Mouse (Mus musculus): ENCODE data around the gene Exoc4. TPM values are rescaled to one million over a fixed set of nuclear protein-coding genes. Genes with fewer than 3 reads are reported as not detected.

Exoc4 gene
- 25.3 and 25.4 TPM in 2 replicates for polyA plus RNA-seq (2014; fragmentation: Nextera tagmentation; extraction: Ambion mirVana)

GRCm38 (mm10) chr6:33248894-33249758 is at the start of gene Exoc4:
Gene Exoc4, plus strand, starts transcription at chr6:33249085.
- Histone ChIP-seq H3K27ac (ENCODE audit: low read depth, low read length) (no peak within 1 kb of the TSS), H3K9me3 (ENCODE audit: control insufficient read depth, low read length) (no peaks in the 10 kb centered on the region), H3K4me2 (ENCODE audit: low read depth) (peak within 1 kb of the TSS; percentile 77), H3K27me3 (ENCODE audit: control insufficient read depth, insufficient read depth, low read length) (no peaks in the 10 kb centered on the region), H3K4me3 (ENCODE audit: low read depth, low read length) (peak within 1 kb of the TSS; percentile 81), H3K36me3 (ENCODE audit: control insufficient read depth, insufficient read depth, low read length) (no peaks in the 10 kb centered on the region), H3K9ac (ENCODE audit: low read length) (peak within 1 kb of the TSS; percentile 86), H3K4me1 (ENCODE audit: control insufficient read depth, insufficient read depth, low read length) (no peaks in the 10 kb centered on the region)
- peak; percentile 92 for DNase-seq (ENCODE audit: low spot score)
- ATAC-seq (ENCODE audit: insufficient read depth, low FRiP score, low TSS enrichment) = peak; percentile 99
- 3% methylated on average over 31 of the region's 34 CpGs for WGBS

GRCm38 (mm10) chr6:33218780-33219179 is 30.1 kb upstream of the Exoc4 start:
- no peaks in the 10 kb centered on the region for H3K27me3 ChIP-seq (ENCODE audit: control insufficient read depth, insufficient read depth, low read length)
- no peak for DNase-seq (ENCODE audit: low spot score)
- H3K36me3 ChIP-seq (ENCODE audit: control insufficient read depth, insufficient read depth, low read length) = no peaks in the 10 kb centered on the region
- H3K4me2 ChIP-seq (ENCODE audit: low read depth) = no peak overlapping the region
- H3K4me1 ChIP-seq (ENCODE audit: control insufficient read depth, insufficient read depth, low read length) = no peaks in the 10 kb centered on the region
- no peaks in the 10 kb centered on the region for H3K9me3 ChIP-seq (ENCODE audit: control insufficient read depth, low read length)
- ATAC-seq (ENCODE audit: insufficient read depth, low FRiP score, low TSS enrichment) = no peak
- WGBS = 83% methylated on average over 3 of the region's 3 CpGs
- no peak overlapping the region for H3K27ac ChIP-seq (ENCODE audit: low read depth, low read length)
- no peak overlapping the region for H3K9ac ChIP-seq (ENCODE audit: low read length)
- no peak overlapping the region for H3K4me3 ChIP-seq (ENCODE audit: low read depth, low read length)

GRCm38 (mm10) chr6:33226700-33227099 is 22.2 kb upstream of the Exoc4 start:
- no peaks in the 10 kb centered on the region for H3K27me3 ChIP-seq (ENCODE audit: control insufficient read depth, insufficient read depth, low read length)
- no peak overlapping the region for H3K9ac ChIP-seq (ENCODE audit: low read length)
- no peaks in the 10 kb centered on the region for H3K36me3 ChIP-seq (ENCODE audit: control insufficient read depth, insufficient read depth, low read length)
- no peaks in the 10 kb centered on the region for H3K4me1 ChIP-seq (ENCODE audit: control insufficient read depth, insufficient read depth, low read length)
- 87% methylated on average over 1 of the region's 1 CpGs for WGBS
- no peak for ATAC-seq (ENCODE audit: insufficient read depth, low FRiP score, low TSS enrichment)
- H3K4me3 ChIP-seq (ENCODE audit: low read depth, low read length) = no peak overlapping the region
- no peak for DNase-seq (ENCODE audit: low spot score)
- H3K4me2 ChIP-seq (ENCODE audit: low read depth) = no peak overlapping the region
- H3K9me3 ChIP-seq (ENCODE audit: control insufficient read depth, low read length) = no peaks in the 10 kb centered on the region
- H3K27ac ChIP-seq (ENCODE audit: low read depth, low read length) = no peak overlapping the region

GRCm38 (mm10) chr6:33227371-33227770 is 21.5 kb upstream of the Exoc4 start:
- no peaks in the 10 kb centered on the region for H3K4me1 ChIP-seq (ENCODE audit: control insufficient read depth, insufficient read depth, low read length)
- ATAC-seq (ENCODE audit: insufficient read depth, low FRiP score, low TSS enrichment) (no peak), DNase-seq (ENCODE audit: low spot score) (no peak)
- H3K4me3 ChIP-seq (ENCODE audit: low read depth, low read length) = no peak overlapping the region
- 56% methylated on average over 8 of the region's 8 CpGs for WGBS
- H3K4me2 ChIP-seq (ENCODE audit: low read depth) = no peak overlapping the region
- no peaks in the 10 kb centered on the region for H3K9me3 ChIP-seq (ENCODE audit: control insufficient read depth, low read length)
- no peak overlapping the region for H3K27ac ChIP-seq (ENCODE audit: low read depth, low read length)
- no peaks in the 10 kb centered on the region for H3K27me3 ChIP-seq (ENCODE audit: control insufficient read depth, insufficient read depth, low read length)
- no peak overlapping the region for H3K9ac ChIP-seq (ENCODE audit: low read length)
- no peaks in the 10 kb centered on the region for H3K36me3 ChIP-seq (ENCODE audit: control insufficient read depth, insufficient read depth, low read length)

- H3K9ac ChIP-seq (ENCODE audit: low read length) = no peak overlapping the region
- no peak overlapping the region for H3K4me3 ChIP-seq (ENCODE audit: low read depth, low read length)
- no peaks in the 10 kb centered on the region for H3K4me1 ChIP-seq (ENCODE audit: control insufficient read depth, insufficient read depth, low read length)
- no peak for ATAC-seq (ENCODE audit: insufficient read depth, low FRiP score, low TSS enrichment)
- H3K27me3 ChIP-seq (ENCODE audit: control insufficient read depth, insufficient read depth, low read length) = no peaks in the 10 kb centered on the region
- H3K9me3 ChIP-seq (ENCODE audit: control insufficient read depth, low read length) = no peaks in the 10 kb centered on the region
- no peak overlapping the region for H3K27ac ChIP-seq (ENCODE audit: low read depth, low read length)
- no peak overlapping the region for H3K4me2 ChIP-seq (ENCODE audit: low read depth)
- no peak for DNase-seq (ENCODE audit: low spot score)
- H3K36me3 ChIP-seq (ENCODE audit: control insufficient read depth, insufficient read depth, low read length) = no peaks in the 10 kb centered on the region
Observed at GRCm38 (mm10) chr6:33241250-33241649, 7.6 kb upstream of the Exoc4 start.

GRCm38 (mm10) chr6:33244546-33244945 is 4.3 kb upstream of the Exoc4 start:
- H3K4me1 ChIP-seq (ENCODE audit: control insufficient read depth, insufficient read depth, low read length) = no peaks in the 10 kb centered on the region
- ATAC-seq (ENCODE audit: insufficient read depth, low FRiP score, low TSS enrichment) = no peak
- DNase-seq (ENCODE audit: low spot score) = no peak
- H3K27me3 ChIP-seq (ENCODE audit: control insufficient read depth, insufficient read depth, low read length) = no peaks in the 10 kb centered on the region
- H3K9me3 ChIP-seq (ENCODE audit: control insufficient read depth, low read length) = no peaks in the 10 kb centered on the region
- H3K36me3 ChIP-seq (ENCODE audit: control insufficient read depth, insufficient read depth, low read length) = no peaks in the 10 kb centered on the region
- no peak overlapping the region for H3K9ac ChIP-seq (ENCODE audit: low read length)
- H3K27ac ChIP-seq (ENCODE audit: low read depth, low read length) = no peak overlapping the region
- no peak overlapping the region for H3K4me2 ChIP-seq (ENCODE audit: low read depth)
- no peak overlapping the region for H3K4me3 ChIP-seq (ENCODE audit: low read depth, low read length)
- WGBS = 84% methylated on average over 3 of the region's 3 CpGs

- Histone ChIP-seq H3K27ac (ENCODE audit: low read depth, low read length) (no peak overlapping the region), H3K4me1 (ENCODE audit: control insufficient read depth, insufficient read depth, low read length) (no peaks in the 10 kb centered on the region), H3K36me3 (ENCODE audit: control insufficient read depth, insufficient read depth, low read length) (no peaks in the 10 kb centered on the region), H3K9ac (ENCODE audit: low read length) (no peak overlapping the region), H3K27me3 (ENCODE audit: control insufficient read depth, insufficient read depth, low read length) (no peaks in the 10 kb centered on the region), H3K4me2 (ENCODE audit: low read depth) (no peak overlapping the region), H3K9me3 (ENCODE audit: control insufficient read depth, low read length) (no peaks in the 10 kb centered on the region), H3K4me3 (ENCODE audit: low read depth, low read length) (no peak overlapping the region)
- no peak for ATAC-seq (ENCODE audit: insufficient read depth, low FRiP score, low TSS enrichment)
- no peak for DNase-seq (ENCODE audit: low spot score)
- 85% methylated on average over 5 of the region's 5 CpGs for WGBS
Observed at GRCm38 (mm10) chr6:33247146-33247545, 1.7 kb upstream of the Exoc4 start.

- Histone ChIP-seq H3K4me3 (ENCODE audit: low read depth, low read length) (no peak overlapping the region), H3K36me3 (ENCODE audit: control insufficient read depth, insufficient read depth, low read length) (no peaks in the 10 kb centered on the region), H3K4me1 (ENCODE audit: control insufficient read depth, insufficient read depth, low read length) (no peaks in the 10 kb centered on the region), H3K9me3 (ENCODE audit: control insufficient read depth, low read length) (no peaks in the 10 kb centered on the region), H3K4me2 (ENCODE audit: low read depth) (no peak overlapping the region), H3K27ac (ENCODE audit: low read depth, low read length) (no peak overlapping the region), H3K9ac (ENCODE audit: low read length) (no peak overlapping the region), H3K27me3 (ENCODE audit: control insufficient read depth, insufficient read depth, low read length) (no peaks in the 10 kb centered on the region)
- ATAC-seq (ENCODE audit: insufficient read depth, low FRiP score, low TSS enrichment) (no peak), DNase-seq (ENCODE audit: low spot score) (no peak)
- WGBS = 92% methylated on average over 23 of the region's 23 CpGs
Observed at GRCm38 (mm10) chr6:33247576-33248355, 1.1 kb upstream of the Exoc4 start.
